Mouse (Mus musculus) adrenal gland, postnatal 4 days (tissue): ENCODE measurements around the gene Tigd4. TPM values are rescaled to one million over a fixed set of nuclear protein-coding genes. Genes with fewer than 3 reads are reported as not detected.
"Not testable (repeated sequence)": the region's sequence is repeated elsewhere in the genome, so short reads cannot be mapped to it uniquely, and the experiment has no call there.

Source experiments
- DNase-seq, 2 experiments: peaks; one replicate each; pipeline ENCODE4 v3.0.0; 2021 to 2022; ENCODE audit warnings: low spot score in 2 of 2, mixed read lengths in 2 of 2
- long read RNA-seq, 2 experiments: library from polyadenylated mRNA; stranded (forward); transcript quantifications; one replicate each; pipeline ENCODE4 v2.0.0; 2021
- total RNA-seq, 2 experiments: library from RNA; stranded (reverse); gene quantifications; 2 replicates each; pipeline ENCODE4 v1.2.3; 2021

The Tigd4 gene
- total RNA-seq, result 1 to 10 TPM in 1 of 2 experiments, under 1 TPM in 1; 0.28 to 2.8 TPM
- long read RNA-seq, experiment 1, result 0 reads
- long read RNA-seq, experiment 2, result 0 reads

- DNase-seq, result no peak
These were observed at the start of gene Tigd4 for GRCm38 (mm10) chr3:84593274-84593673. Gene Tigd4, plus strand, starts transcription at chr3:84593574.

- no peak for DNase-seq
These were observed 46.2 kb upstream of the Tigd4 start for GRCm38 (mm10) chr3:84547177-84547576.

GRCm38 (mm10) chr3:84555780-84556179 is 37.6 kb upstream of the Tigd4 start:
- DNase-seq, result no peak

GRCm38 (mm10) chr3:84558301-84558700 is 35.1 kb upstream of the Tigd4 start:
- no peak for DNase-seq

- not testable (repeated sequence) for DNase-seq
These were observed 30.5 kb upstream of the Tigd4 start for GRCm38 (mm10) chr3:84562911-84563310.

- no peak for DNase-seq
These were observed 30.0 kb upstream of the Tigd4 start for GRCm38 (mm10) chr3:84563415-84563814.

GRCm38 (mm10) chr3:84568540-84568939 is 24.8 kb upstream of the Tigd4 start:
- DNase-seq, result no peak

- DNase-seq, result no peak
These were observed 23.8 kb upstream of the Tigd4 start for GRCm38 (mm10) chr3:84569587-84569986.

- DNase-seq, result no peak
These were observed 22.9 kb upstream of the Tigd4 start for GRCm38 (mm10) chr3:84570501-84570900.

- no peak for DNase-seq
These were observed 12.7 kb upstream of the Tigd4 start for GRCm38 (mm10) chr3:84580716-84581115.

GRCm38 (mm10) chr3:84581696-84582022 is 11.7 kb upstream of the Tigd4 start:
- no peak for DNase-seq

- peak; percentile 99 for DNase-seq
These were observed 11.1 kb upstream of the Tigd4 start, which contains the start of gene Arfip1 for GRCm38 (mm10) chr3:84582023-84582912. Gene Arfip1, minus strand, starts transcription at chr3:84582625.

GRCm38 (mm10) chr3:84582913-84583276 is 10.5 kb upstream of the Tigd4 start:
- no peak for DNase-seq

GRCm38 (mm10) chr3:84586736-84587135 is 6.6 kb upstream of the Tigd4 start:
- DNase-seq, result no peak

GRCm38 (mm10) chr3:84594894-84595676 is 1.7 kb downstream of the Tigd4 start:
- DNase-seq, result no peak

- DNase-seq, result no peak
These were observed 2.4 kb downstream of the Tigd4 start for GRCm38 (mm10) chr3:84595677-84596234.

GRCm38 (mm10) chr3:84597996-84598734 is 4.8 kb downstream of the Tigd4 start:
- DNase-seq, result no peak

GRCm38 (mm10) chr3:84598756-84599155 is 5.4 kb downstream of the Tigd4 start:
- no peak for DNase-seq

GRCm38 (mm10) chr3:84601870-84602495 is 8.6 kb downstream of the Tigd4 start:
- no peak for DNase-seq

GRCm38 (mm10) chr3:84602759-84603158 is 9.4 kb downstream of the Tigd4 start:
- DNase-seq, result no peak

GRCm38 (mm10) chr3:84603212-84603611 is 9.8 kb downstream of the Tigd4 start:
- no peak for DNase-seq
